Mouse (Mus musculus) intestine, postnatal 0 days (tissue): ENCODE results near the gene Soat2. TPM values are rescaled to one million over a fixed set of nuclear protein-coding genes. Genes with fewer than 3 reads are reported as not detected.

Source experiments
- ATAC-seq: fragments of 200-750 bp; cut with Nextera tagmentation; 2 replicates; pipeline ENCODE4 v1.8.0; 2017; ENCODE audit warnings: mild to moderate bottlenecking, moderate TSS enrichment, moderate library complexity
- H3K27ac ChIP-seq: fragments of 300-500 bp; sonication (generic); 2 replicates; pipeline ENCODE4 v1.5.1; 2014; ENCODE audit warnings: mild to moderate bottlenecking, low read depth, low read length, moderate library complexity
- H3K27me3 ChIP-seq: fragments of 300-500 bp; sonication (generic); replicated peaks from 2 replicates; pipeline ENCODE4 v1.6.1; 2014; ENCODE audit warnings: low read length, mixed read lengths; ENCODE audit not compliant: control insufficient read depth, insufficient read depth
- H3K36me3 ChIP-seq: fragments of 300-500 bp; sonication (generic); 2 replicates; pipeline ENCODE4 v1.6.1; 2014; ENCODE audit warnings: mild to moderate bottlenecking, moderate library complexity; ENCODE audit not compliant: control insufficient read depth, insufficient read depth
- H3K4me1 ChIP-seq: fragments of 300-500 bp; sonication (generic); replicated peaks from 2 replicates; pipeline ENCODE4 v1.6.1; 2014; ENCODE audit warnings: antibody characterized with exemption, low read length, mixed read lengths; ENCODE audit not compliant: control insufficient read depth, insufficient read depth
- H3K4me2 ChIP-seq: fragments of 300-500 bp; sonication (generic); replicated peaks from 2 replicates; pipeline ENCODE4 v1.6.1; 2014; ENCODE audit warnings: low read depth, mild to moderate bottlenecking, moderate library complexity
- H3K4me3 ChIP-seq: fragments of 300-500 bp; sonication (generic); 2 replicates; pipeline ENCODE4 v1.5.1; 2014; ENCODE audit warnings: low read depth, low read length
- H3K9ac ChIP-seq: fragments of 300-500 bp; sonication (generic); 2 replicates; pipeline ENCODE4 v1.6.1; 2014; ENCODE audit warnings: mild to moderate bottlenecking, low read depth, low read length
- H3K9me3 ChIP-seq: fragments of 300-500 bp; sonication (generic); 2 replicates; pipeline ENCODE4 v1.6.1; 2016; ENCODE audit warnings: mixed run types; ENCODE audit not compliant: control insufficient read depth
- CTCF ChIP-seq: sonication (generic); IDR thresholded peaks from 2 replicates; pipeline ENCODE4 v1.5.1; 2016; ENCODE audit warnings: low read depth, mild to moderate bottlenecking, control low read depth, antibody characterized with exemption, moderate library complexity
- WGBS: fragments of 180-500 bp; shearing (Covaris S2); extraction: QIAGEN DNeasy Blood & Tissue Kit; methylation state at CpG from one replicate; pipeline ENCODE4 v1.1.7; 2014; 5-methylcytosine and 5-hydroxymethylcytosine counted together
- polyA plus RNA-seq: library from polyadenylated mRNA; unstranded; fragments of >200 nt; fragmentation: Nextera tagmentation; extraction: Ambion mirVana; gene quantifications from 2 replicates; pipeline ENCODE4 v1.2.1, GENCODE M21; 2015

The Soat2 gene
- polyA plus RNA-seq, 1 experiment from 2014 or later, result 52.7 TPM

GRCm38 (mm10) chr15:102144274-102144711, 6.0 kb upstream of the Soat2 start, which contains the start of gene Igfbp6:
Igfbp6 (plus strand) TSS chr15:102144362.
- H3K27ac ChIP-seq, result no peak within 1 kb of the TSS
- no peak for ATAC-seq
- H3K9ac ChIP-seq, result no peak within 1 kb of the TSS
- H3K27me3 ChIP-seq, result 0 out of 2 replicates have a peak, but pooled peaks cover 6% of the 10 kb centered on the region
- WGBS, result 28% methylated on average over 22 of the region's 22 CpGs
- no peak for TF ChIP-seq CTCF
- H3K4me1 ChIP-seq, result no peaks in the 10 kb centered on the region
- H3K4me3 ChIP-seq, result no peak within 1 kb of the TSS
- H3K9me3 ChIP-seq, result no peaks in the 10 kb centered on the region
- peak within 1 kb of the TSS; percentile 28 for H3K4me2 ChIP-seq
- H3K36me3 ChIP-seq, result no peaks in the 10 kb centered on the region; the same call in 1 of the 2 replicates

- 26% methylated on average over 19 of the region's 19 CpGs for WGBS
- no peak for ATAC-seq
- H3K9ac ChIP-seq, result no peak overlapping the region
- H3K4me2 ChIP-seq, result peak overlapping the region; percentile 28
- TF ChIP-seq CTCF, result no peak
- H3K9me3 ChIP-seq, result no peaks in the 10 kb centered on the region
- no peaks in the 10 kb centered on the region for H3K4me1 ChIP-seq
- H3K27ac ChIP-seq, result no peak overlapping the region
- no peaks in the 10 kb centered on the region; the same call in 1 of the 2 replicates for H3K36me3 ChIP-seq
- no peak overlapping the region for H3K4me3 ChIP-seq
- H3K27me3 ChIP-seq, result 0 out of 2 replicates have a peak, but pooled peaks cover 6% of the 10 kb centered on the region
Observed at GRCm38 (mm10) chr15:102144726-102145125, 5.6 kb upstream of the Soat2 start.

GRCm38 (mm10) chr15:102145330-102145729, 5.0 kb upstream of the Soat2 start:
- Histone ChIP-seq H3K9ac (no peak overlapping the region), H3K27me3 (0 out of 2 replicates have a peak, but pooled peaks cover 6% of the 10 kb centered on the region), H3K36me3 (no peaks in the 10 kb centered on the region; the same call in 1 of the 2 replicates), H3K4me2 (no peak overlapping the region), H3K4me3 (no peak overlapping the region), H3K9me3 (no peaks in the 10 kb centered on the region), H3K27ac (no peak overlapping the region), H3K4me1 (no peaks in the 10 kb centered on the region)
- no peak for ATAC-seq
- 82% methylated on average over 10 of the region's 10 CpGs for WGBS
- no peak for TF ChIP-seq CTCF

- no peaks in the 10 kb centered on the region for H3K4me1 ChIP-seq
- 84% methylated on average over 5 of the region's 5 CpGs for WGBS
- H3K4me3 ChIP-seq, result no peak overlapping the region
- no peak for TF ChIP-seq CTCF
- H3K9me3 ChIP-seq, result no peaks in the 10 kb centered on the region
- H3K36me3 ChIP-seq, result no peaks in the 10 kb centered on the region; the same call in 1 of the 2 replicates
- H3K9ac ChIP-seq, result no peak overlapping the region
- no peak overlapping the region for H3K27ac ChIP-seq
- H3K27me3 ChIP-seq, result 0 out of 2 replicates have a peak, but pooled peaks cover 6% of the 10 kb centered on the region
- no peak overlapping the region for H3K4me2 ChIP-seq
- no peak for ATAC-seq
Observed at GRCm38 (mm10) chr15:102146089-102146488, 4.2 kb upstream of the Soat2 start.

GRCm38 (mm10) chr15:102146882-102147281, 3.4 kb upstream of the Soat2 start:
- H3K27me3 ChIP-seq, result 0 out of 2 replicates have a peak, but pooled peaks cover 6% of the 10 kb centered on the region
- ATAC-seq, result no peak
- no peak overlapping the region for H3K27ac ChIP-seq
- no peaks in the 10 kb centered on the region for H3K4me1 ChIP-seq
- WGBS, result 3% methylated on average over 1 of the region's 1 CpGs
- no peaks in the 10 kb centered on the region; the same call in 1 of the 2 replicates for H3K36me3 ChIP-seq
- no peak overlapping the region for H3K9ac ChIP-seq
- peak; percentile 89 for TF ChIP-seq CTCF
- H3K4me3 ChIP-seq, result no peak overlapping the region
- no peak overlapping the region for H3K4me2 ChIP-seq
- no peaks in the 10 kb centered on the region for H3K9me3 ChIP-seq

- Histone ChIP-seq H3K36me3 (no peaks in the 10 kb centered on the region; the same call in 1 of the 2 replicates), H3K27me3 (0 out of 2 replicates have a peak, but pooled peaks cover 6% of the 10 kb centered on the region), H3K4me1 (no peaks in the 10 kb centered on the region), H3K27ac (no peak overlapping the region), H3K9ac (no peak overlapping the region), H3K4me2 (no peak overlapping the region), H3K4me3 (no peak overlapping the region), H3K9me3 (no peaks in the 10 kb centered on the region)
- WGBS, result 68% methylated on average over 16 of the region's 16 CpGs
- TF ChIP-seq CTCF, result no peak
- ATAC-seq, result no peak
Observed at GRCm38 (mm10) chr15:102147674-102148402, 2.5 kb upstream of the Soat2 start.
